Mouse (Mus musculus) central nervous system, embryonic 14 days (tissue): ENCODE results near the gene Olfr552. TPM values are rescaled to one million over a fixed set of nuclear protein-coding genes. Genes with fewer than 3 reads are reported as not detected.

Source experiments
- polyA plus RNA-seq: library from polyadenylated mRNA; depleted of rRNA; stranded (reverse); fragments of >200 nt; gene quantifications from 2 replicates; pipeline ENCODE4 v1.2.3, GENCODE M21; 2012; rRNA removed

Olfr552 gene
- polyA plus RNA-seq: 0.01 TPM in 1 of 2 replicates, not detected in the other

DNA sequence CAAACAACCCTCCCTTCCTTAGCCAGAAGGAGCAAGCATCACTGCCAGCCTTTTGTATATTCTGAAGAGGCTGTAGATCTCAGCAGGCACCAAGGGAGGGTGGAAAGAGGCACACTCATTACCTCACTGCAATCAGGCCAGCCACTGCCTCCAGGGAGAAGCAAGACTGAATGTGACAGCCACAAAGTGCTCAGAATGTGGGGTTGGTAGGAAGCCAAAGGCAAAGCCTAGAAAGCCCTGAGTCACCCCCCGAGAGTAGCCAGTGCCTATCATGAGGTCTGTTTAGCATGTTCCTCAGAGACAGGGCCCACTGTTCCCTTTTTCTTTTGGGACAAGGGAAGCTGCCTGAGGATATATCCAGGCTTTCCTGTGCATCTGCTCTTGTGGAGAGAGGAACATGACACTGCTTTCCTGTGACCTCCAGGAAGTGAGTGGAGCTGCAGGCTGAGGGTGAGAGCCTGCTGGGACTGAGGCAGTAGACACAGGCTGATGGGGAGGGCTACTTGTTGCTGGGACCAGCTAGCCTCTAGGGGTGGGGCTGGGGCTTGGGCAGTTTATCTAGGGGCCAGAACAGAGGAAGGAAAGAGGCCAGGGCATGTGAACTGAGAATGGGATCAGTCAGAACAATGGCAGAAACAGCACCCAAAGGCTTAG lies at the start of gene Olfr552:
TSS of gene Olfr552 (plus strand) at position 393 of the 654 bp plus-strand sequence.

DNA sequence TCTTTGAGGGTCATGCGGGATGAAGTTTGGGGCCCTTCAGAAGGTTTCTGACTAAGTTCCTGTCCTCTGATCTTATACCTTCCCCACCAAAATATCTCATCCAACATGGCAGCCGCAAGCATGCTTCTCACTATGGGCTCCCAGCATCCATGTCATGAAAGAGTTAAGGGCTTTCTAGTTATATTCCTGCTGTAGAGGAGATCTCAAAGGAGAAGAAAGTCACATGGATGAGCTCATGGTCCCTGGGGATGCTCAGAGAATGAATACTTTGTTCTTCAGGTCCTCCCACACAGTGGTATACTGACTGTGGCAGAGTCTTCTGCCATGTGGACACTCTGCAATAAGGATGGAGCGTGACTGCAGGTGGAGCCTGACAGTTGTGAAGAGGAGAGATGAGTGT lies 48.0 kb upstream of the Olfr552 start, which contains the start of gene Olfr549:
TSS of gene Olfr549 (plus strand) at position 301 of the 400 bp plus-strand sequence.

DNA sequence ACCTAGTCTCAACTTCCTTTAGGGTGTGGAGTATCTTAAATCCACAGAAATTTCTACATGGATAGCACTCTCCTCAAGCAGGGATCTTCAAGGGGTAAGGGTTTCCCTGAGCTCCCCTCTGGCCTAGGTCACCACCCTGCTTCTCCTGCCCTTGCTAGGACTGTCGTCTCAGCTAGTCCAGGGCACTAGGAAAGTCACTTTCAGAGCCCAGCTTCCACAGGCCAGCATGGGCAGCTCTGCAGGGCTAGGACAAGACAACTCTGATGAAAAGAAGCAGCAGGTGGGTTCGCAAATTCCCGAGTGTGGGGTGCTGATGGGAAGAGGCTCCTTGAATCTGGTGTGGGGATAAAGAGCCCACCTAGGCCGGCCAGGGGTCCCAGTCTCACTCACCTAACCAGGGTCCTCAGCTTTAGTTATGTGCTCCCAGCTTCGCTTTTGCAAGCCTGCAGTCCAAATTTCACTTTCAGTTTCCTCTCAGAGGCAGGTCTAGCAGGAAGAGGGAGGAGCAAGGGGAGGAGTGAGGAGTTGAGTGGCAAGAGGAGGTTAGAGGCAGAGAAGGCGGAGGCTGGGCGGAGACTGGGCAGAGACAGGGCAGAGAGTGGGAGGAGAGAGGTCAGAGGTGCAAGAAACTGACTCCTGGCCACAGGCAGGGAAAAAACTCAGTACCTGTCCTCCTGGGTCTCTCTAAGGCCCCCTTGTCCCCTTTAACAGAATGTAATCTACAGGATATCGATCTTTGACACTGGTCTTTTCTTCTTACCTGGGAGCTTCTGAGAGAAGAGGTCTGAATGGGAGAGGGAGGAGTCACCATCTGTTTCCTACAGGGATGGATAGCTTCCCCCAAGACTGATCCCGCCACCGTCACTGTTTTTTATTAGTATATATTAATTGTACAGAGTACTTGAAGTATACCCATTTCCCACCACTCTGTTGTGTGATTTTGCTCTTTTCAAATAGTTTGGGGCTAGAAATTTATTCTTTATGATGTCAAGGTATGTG lies 32.3 kb upstream of the Olfr552 start, which contains the start of gene Trim21:
TSS of gene Trim21 (minus strand) at position 488 of the 999 bp plus-strand sequence.

DNA sequence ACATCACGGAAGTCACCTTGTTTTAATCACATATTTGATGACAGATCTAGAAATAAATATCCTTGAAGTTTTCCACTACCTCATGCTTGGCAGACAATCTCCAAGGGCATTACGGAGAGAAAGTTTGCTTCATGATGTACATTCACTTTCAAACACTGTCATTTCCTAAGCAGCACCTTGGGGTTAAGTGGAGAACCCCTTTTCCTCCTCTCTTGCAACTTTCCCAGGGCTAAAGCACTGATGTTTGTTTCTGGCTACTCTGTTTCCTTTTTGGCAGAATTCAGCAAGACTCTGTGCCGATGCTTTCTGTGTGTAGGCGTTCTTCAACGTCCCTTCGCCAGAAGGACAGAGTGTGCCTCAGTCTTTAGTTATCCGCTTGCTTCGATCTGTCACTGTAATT lies 26.4 kb upstream of the Olfr552 start, which contains the start of gene Olfr550:
TSS of gene Olfr550 (plus strand) at position 301 of the 400 bp plus-strand sequence.

DNA sequence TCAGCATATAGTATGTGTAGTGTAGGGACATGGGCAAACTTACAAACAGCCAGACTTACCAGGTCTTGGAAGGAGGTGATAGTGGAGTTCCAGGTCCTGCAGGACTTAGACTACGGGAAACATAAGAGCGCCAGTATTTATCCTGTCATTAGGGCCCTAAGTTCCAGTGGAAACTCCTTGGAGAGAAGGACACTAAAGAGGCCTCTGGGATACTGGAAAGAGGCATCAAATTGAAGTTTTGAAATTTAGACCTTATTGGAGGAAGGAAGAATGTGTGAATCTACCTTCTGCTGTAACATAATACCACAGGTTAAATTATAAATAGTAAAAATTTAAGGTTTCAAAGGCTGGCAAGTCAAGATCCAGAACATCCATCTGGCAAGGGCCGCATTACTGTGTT lies 5.8 kb upstream of the Olfr552 start, which contains the start of gene Olfr551:
TSS of gene Olfr551 (minus strand) at position 101 of the 400 bp plus-strand sequence.

DNA sequence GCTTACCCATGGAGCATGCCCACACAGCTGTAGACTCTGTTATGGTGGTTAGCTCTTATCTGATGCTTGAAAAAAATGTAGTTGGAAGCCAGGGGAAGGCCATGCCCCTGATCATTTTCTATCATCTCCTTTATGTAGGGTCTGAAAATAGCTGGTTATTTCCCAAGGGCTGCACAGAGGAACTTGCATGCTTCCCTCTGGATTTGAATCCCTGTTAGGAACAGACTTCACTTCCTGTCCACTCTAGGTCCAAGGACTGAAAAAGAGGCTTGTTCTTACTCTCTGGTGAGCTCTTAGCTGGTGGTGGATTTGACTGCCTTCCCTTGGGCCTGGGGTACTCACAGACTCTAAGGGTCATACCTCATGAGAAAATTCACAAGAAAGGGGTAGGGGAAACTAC lies 20.5 kb downstream of the Olfr552 start, which contains the start of gene Olfr553:
TSS of gene Olfr553 (minus strand) at position 101 of the 400 bp plus-strand sequence.

DNA sequence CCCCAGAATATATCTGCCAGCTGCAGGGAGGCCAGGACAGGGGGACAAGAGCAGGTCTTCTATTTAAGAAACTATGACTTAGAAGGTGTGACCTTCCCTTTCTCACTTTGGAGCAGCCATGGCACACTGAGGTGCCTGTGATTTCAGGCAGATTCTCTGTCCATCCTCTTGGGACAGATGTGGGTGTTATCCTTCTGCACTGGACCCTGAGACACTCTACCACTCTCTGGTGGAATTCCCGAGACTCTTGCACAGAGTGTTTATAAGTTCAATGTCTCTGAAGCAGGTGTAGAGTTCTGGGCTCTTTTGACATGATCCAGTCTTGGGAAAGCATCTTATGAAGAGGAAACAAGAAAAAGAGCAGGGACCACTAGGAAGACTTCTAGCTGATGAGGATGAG lies 40.6 kb downstream of the Olfr552 start, which contains the start of gene Olfr554:
TSS of gene Olfr554 (plus strand) at position 301 of the 400 bp plus-strand sequence.

Other genes starting within 250 kb of the Olfr552 start
- 56.1 and 67.0 TPM in 2 replicates for gene Rrm1, start 156.1 kb upstream of the Olfr552 start, polyA plus RNA-seq
- gene Olfr543, start 116.1 kb upstream of the Olfr552 start, polyA plus RNA-seq: not detected in 2 replicates
- gene Olfr544, start 109.5 kb upstream of the Olfr552 start, polyA plus RNA-seq: not detected in 2 replicates
- not detected in 2 replicates for gene Olfr545, start 98.2 kb upstream of the Olfr552 start, polyA plus RNA-seq
- not detected in 2 replicates for gene Olfr547, start 63.0 kb upstream of the Olfr552 start, polyA plus RNA-seq
- gene Olfr548-ps1, start 56.9 kb upstream of the Olfr552 start, polyA plus RNA-seq: not detected in 2 replicates
- gene Olfr549, start 47.9 kb upstream of the Olfr552 start, polyA plus RNA-seq: not detected in 2 replicates
- 2.2 and 3.0 TPM in 2 replicates for gene Trim21, start 32.3 kb upstream of the Olfr552 start, polyA plus RNA-seq
- gene Olfr550, start 26.3 kb upstream of the Olfr552 start, polyA plus RNA-seq: not detected in 2 replicates
- gene Olfr551, start 5.9 kb upstream of the Olfr552 start, polyA plus RNA-seq: not detected in 2 replicates
- gene Olfr553, start 20.4 kb downstream of the Olfr552 start, polyA plus RNA-seq: not detected in 2 replicates
- gene Olfr554, start 40.7 kb downstream of the Olfr552 start, polyA plus RNA-seq: not detected in 2 replicates
- gene Olfr555, start 61.1 kb downstream of the Olfr552 start, polyA plus RNA-seq: not detected in 2 replicates
- not detected in 2 replicates for gene Olfr556, start 67.1 kb downstream of the Olfr552 start, polyA plus RNA-seq
- 14.8 and 22.7 TPM in 2 replicates for gene Trim68, start 89.6 kb downstream of the Olfr552 start, polyA plus RNA-seq
- gene Olfr557, start 98.1 kb downstream of the Olfr552 start, polyA plus RNA-seq: not detected in 2 replicates
- 0.07 and 0.29 TPM in 2 replicates for gene Olfr558, start 104.4 kb downstream of the Olfr552 start, polyA plus RNA-seq
- not detected in 2 replicates for gene Olfr33, start 121.3 kb downstream of the Olfr552 start, polyA plus RNA-seq
- not detected in 2 replicates for gene Olfr559, start 129.7 kb downstream of the Olfr552 start, polyA plus RNA-seq
- not detected in 2 replicates for gene Olfr560, start 161.6 kb downstream of the Olfr552 start, polyA plus RNA-seq
- gene Olfr78, start 161.7 kb downstream of the Olfr552 start, polyA plus RNA-seq: 0.09 and 0.43 TPM in 2 replicates
- gene Olfr561, start 173.5 kb downstream of the Olfr552 start, polyA plus RNA-seq: not detected in 2 replicates
- gene Olfr564, start 205.7 kb downstream of the Olfr552 start, polyA plus RNA-seq: not detected in 2 replicates